Mouse (Mus musculus) neutrophil, adult 5-6 weeks (primary cell): ENCODE data around the gene Homer2. TPM values are rescaled to one million over a fixed set of nuclear protein-coding genes. Genes with fewer than 3 reads are reported as not detected.

ENCODE experiments used
- ATAC-seq: fragments of 151-379, 151-347 bp; 2 replicates; pipeline ENCODE4 v1.8.0; 2017; ENCODE audit warnings: mild to moderate bottlenecking, moderate TSS enrichment; ENCODE audit not compliant: insufficient number of reproducible peaks, poor library complexity, low FRiP score, severe bottlenecking; ENCODE audit errors: extremely low read depth
- total RNA-seq: library from RNA; stranded (forward); fragments of 200-1000 nt; gene quantifications from 2 replicates; pipeline ENCODE4 v1.2.3, GENCODE M21; 2017

Gene Homer2
- total RNA-seq, 1 experiment from 2014 or later = not detected

DNA sequence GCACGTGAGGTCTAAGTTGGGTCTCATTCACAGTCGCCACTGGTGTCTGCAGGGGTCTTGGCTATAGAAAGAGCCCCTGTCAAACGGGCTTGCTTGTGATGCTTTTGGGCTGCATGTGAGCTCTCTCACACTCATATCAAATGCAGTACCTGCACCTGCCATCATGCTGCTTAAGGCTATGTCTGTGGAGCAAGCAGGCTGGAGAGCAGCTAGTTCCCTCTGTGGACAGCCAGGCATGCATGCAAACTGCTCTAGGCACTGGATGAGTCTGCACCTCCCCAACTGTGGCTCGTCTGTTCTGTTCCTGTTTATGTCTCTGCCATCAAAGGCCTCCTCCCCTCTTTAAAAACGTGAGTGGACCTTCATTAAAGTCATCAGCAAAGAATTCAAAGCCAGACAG is 100.9 kb downstream of the Homer2 start:
- no peak for ATAC-seq

DNA sequence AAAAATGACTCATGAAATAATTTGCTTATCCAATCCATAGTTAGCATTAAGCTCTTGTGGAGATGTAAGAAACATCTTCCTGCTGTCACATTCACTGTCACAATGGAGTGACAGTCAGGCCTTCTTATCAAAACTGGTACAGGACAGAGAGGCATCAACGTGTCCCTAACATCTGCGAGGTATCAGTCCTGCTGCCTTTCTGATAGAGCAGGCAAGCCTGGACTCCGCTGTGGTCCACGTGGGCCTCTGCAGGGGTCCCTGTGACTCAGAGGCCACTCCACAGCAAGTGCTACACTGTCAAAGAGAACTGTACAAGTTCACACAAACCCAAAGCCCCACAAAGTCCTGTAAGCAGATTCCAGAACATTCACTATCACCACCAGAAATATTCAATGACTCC is 101.8 kb downstream of the Homer2 start:
- ATAC-seq = no peak

DNA sequence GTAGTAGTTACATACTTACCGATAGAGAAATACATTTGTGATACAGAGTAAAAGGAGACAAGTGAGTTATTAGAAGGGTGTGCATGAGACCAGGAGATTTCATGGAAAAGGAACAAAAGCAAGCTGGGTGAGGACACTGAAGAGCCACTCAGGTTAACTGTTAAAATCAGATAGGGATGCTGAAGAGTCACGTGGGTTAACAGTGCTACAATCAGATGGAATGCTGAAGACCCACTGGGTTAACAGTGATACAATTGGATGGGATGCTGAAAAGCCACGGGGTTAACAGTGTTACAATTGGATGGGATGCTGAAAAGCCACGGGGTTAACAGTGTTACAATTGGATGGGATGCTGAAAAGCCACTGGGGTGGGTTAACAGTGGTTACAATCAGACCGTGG is 102.3 kb downstream of the Homer2 start:
- ATAC-seq = no peak

DNA sequence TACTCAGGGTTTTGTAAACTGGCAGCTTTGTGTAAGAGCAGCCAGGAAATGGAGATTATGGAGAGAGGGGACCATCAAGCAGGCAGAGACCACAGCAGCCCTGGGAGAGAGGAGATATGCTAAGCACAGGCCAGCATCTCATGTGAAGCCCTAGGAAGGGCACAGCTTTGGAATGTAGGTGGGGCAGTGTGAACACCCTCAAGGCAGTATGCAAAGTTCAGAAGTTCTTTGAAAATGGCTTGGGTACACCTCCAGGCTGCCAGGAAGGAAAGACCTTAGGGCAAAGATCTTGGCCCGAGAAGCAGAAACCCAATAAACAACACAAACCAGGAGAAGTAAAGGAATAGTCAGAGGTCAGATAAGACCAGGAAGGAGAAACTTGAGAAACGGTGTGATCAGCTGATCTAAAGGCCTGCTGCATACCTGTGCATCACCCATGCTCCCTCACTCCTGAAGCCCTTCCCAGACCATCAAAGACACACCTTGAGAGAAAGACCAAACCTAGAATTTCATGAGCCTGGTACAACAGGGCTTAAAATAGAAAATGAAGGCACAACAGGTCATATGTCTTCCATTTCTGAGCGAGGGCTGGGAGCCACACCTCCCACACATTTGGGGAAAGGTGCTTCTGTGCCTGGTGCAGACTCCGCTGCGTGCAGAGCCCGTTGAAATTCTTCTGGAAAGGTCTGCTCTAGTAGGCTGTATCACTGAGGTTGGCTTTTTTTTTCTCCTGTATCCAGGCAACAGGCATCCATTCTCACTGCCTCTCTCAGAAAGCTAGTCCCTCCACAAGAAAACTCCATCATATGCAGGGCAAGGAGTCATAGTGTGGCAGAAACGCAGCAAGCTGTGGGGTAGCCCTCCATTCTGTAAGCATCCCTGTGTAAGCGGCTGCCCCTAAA is 107.7 kb downstream of the Homer2 start:
- ATAC-seq = no peak

DNA sequence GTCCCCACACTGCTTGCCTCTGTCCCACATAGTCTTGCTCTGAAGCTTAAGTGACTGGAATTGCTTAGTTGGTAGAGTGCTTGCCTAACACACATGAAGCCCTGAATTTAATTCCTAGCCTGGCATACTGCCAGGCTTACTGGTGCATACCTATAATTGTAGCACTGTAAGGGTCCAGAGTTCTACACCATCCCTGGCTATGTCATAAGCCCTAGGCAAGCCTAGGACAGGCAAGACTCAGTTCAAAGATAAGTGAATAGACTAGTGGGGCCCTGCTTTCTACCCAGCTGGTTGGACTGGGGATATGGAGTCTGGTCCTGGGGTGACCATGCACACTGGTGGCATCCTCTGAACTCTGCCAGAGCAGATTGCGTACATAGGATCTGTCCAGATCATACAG is 109.7 kb downstream of the Homer2 start:
- ATAC-seq = no peak

DNA sequence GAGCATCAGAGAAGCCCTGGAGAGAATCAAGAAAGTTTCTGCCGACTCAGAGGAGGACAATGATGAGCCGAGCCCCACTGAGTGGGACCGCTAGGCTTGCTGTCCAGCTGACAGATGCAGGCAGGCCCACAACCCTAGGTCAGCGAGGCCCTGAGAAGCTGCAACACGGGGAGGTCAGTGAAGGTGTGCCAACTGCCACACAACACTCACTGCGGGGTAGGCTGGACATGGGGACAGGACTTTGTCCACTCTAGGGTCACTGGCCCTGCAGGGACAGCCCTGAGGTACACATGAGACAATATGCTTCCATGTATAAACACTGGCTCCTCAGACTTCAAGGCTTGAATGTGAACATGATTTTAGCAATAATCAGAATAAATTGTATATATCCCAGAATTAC is 111.2 kb downstream of the Homer2 start:
- ATAC-seq = no peak

DNA sequence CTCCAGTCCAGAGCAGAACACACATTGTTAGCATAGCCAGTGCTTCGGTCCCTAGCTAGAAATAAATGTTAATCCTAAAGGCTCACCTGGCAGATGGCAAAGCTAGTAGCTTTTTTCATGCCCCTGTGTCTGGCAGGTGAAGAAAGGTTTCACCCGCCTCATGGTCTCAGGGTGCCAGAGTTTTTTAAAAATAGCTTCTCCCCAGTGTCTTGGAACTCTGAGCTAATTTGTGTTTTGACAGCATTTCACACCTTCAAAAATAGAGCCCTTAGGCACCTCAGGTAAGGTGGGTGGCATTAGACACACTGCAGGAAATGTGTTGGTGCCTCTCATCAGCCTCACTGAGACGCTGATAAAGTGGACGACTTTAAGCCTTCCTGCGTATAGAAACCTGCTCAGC is 112.3 kb downstream of the Homer2 start:
- ATAC-seq = no peak

DNA sequence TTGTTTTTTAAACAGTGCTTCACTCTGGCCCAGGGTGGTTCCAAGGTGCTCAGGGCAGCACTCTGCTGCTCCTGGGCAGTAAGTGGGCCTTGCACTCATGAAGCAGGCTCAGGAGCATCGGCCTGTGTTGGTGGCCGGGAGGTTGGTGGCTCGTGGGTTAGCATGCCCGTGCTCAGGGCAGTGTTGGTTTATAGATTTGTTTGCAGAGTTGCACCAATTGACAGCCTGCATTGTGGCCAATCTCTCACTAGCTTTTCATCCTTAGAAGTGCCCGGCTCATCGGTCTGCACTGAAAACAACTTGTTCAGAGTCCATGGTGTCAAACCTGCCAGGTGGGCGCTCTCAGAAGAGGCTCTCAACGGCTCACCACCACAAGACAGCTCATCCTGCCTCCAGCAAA is 113.9 kb downstream of the Homer2 start:
- ATAC-seq = no peak

DNA sequence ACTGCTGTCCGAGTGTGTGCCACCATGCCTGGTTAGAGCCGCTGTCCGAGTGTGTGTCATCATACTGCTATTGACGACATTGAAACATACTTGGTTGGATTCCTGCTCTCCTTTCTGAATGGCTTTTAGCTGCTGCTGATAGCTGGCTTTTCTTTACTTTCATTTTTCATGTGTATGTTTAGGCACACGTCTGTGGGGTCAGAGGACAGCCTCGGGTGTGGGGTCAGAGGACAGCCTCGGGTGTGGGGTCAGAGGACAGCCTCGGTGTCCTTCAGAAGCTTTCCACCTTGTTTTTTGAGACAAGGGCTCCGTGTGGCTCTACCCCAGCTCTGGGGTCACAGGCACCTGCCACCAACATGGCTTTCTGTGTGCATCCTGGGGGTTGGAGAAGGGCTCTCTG is 114.6 kb downstream of the Homer2 start:
- no peak for ATAC-seq

DNA sequence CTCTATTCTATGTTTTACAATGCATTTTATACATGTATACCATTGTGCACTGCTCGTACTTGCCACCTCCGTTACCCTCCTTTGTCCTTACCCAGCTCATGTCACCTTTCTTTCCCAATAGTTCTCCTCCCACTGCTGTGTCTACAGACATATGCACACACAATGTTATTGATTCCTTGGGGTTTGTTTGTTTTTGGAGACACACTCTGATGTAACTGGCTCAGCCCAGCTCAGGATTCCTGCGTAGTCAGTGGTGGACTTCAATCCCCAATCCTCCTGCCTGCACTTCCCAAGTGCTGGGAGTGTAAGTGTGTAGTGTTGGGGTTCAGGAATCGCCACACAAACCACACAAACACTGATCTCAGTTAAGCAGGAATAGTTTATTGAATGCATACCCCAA is 120.1 kb downstream of the Homer2 start:
- no peak for ATAC-seq

DNA sequence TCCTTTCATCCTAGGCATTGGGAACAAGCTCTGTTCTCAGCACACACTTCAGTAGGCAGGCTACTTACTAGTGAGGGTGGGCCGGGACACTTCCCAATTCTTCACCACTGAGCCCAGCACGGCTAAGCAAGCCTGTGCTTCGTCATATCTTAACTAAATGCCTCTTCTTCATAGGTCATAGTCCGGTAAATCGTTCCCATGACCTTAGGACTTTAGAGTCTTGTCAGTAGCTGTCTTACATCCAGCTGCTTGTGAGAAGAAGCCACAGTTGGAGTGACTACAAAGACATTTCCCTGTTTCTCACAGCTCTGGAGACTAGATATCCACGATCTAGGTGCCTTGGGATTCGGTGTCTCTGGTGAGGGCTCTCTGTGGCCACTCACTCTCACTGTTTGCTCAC is 122.0 kb downstream of the Homer2 start:
- ATAC-seq = no peak

DNA sequence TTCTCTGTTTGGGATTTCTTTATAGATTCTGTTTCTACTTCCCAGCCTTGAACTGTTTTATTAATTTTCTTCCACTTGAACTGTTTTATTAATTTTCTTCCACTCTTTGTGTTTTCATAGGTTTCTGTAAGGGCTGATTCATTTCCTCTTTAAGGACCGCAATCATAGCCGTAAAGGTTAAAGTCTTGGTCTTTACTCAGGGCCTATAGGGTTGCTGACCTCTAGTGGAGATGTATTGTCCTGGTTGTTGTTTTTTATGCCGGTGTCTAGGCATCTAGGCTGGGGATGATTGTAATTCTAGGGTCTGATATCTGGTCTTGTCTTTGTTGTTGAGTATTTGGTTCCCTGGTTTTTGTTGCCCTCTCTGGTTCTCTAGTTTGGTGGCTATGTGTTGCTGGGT is 123.8 kb downstream of the Homer2 start:
- no peak for ATAC-seq

DNA sequence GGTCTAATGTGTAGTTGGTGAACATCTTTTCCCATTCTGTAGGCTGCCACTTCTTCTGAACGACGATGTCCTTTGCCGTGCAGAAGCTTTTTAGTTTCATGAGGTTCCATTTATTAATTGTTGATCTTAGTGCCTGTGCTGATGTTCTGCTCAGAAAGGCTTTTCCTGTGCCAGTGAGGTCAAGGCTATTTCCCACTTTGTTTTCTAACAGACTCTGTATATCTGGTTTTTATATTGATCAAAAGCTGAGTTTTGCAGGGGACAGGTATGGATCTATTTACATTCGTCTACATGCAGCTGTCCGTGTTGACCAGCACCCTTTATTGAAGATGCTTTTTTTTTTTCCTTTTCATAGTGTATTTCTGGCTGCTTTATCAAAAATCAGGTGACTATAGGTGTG is 128.0 kb downstream of the Homer2 start:
- ATAC-seq = no peak

DNA sequence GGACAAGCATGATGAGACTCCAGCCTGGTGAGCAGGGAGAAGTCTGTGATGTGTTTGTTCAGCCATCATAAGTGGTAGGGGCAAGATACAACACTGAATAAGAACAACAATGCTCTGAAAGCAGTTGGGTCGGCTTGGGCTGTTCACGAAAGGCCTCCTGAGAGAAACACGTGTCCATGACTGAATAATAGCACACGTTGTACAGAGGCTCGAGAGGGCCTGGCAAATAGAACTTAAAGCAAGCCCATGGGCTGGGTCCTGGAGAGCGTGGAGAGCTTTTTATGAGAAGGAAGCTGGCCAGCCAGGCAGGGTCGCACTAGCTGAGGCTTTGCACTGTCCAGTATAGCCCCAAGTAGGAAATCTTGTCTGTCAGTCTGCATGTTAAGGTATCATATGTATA is 128.9 kb downstream of the Homer2 start:
- no peak for ATAC-seq

DNA sequence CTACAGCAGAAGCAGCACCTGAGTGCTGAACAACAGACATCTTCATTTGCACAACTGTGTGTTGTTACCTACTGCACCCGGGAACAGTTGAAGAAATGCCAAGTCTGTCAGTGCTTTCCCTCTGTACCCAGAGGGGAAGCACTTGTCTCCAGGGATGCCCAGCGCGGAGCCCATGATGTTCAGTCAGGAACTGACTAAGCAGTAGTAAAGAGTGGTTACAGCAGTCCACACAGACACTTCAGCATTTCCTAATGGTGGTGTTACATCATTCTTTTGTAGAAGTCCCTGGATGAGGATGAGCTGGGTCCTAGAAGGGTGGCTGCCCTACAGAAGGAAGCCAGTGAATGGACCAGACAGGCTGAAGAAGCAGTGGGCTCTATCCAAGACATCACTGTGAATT is 129.5 kb downstream of the Homer2 start:
- ATAC-seq = no peak

DNA sequence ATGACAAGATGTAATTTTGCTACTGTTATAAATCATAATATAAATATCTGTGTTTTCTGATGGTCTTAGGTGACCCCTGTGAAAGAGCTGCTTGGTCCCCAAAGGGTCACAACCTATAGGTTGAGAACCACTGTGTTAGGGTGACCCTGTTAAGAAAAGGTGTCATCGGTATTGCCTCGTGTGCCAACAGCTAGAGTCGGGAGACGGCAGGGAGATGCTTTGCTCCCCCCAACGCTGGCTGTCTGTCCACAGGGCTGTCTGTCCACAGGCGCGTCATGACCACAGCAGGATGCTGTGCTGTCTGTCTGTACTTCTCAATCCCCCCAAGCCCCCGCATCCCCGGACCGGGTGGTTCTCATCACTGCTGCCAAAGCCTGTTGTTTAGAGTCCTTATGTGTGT is 131.7 kb downstream of the Homer2 start:
- ATAC-seq = no peak

DNA sequence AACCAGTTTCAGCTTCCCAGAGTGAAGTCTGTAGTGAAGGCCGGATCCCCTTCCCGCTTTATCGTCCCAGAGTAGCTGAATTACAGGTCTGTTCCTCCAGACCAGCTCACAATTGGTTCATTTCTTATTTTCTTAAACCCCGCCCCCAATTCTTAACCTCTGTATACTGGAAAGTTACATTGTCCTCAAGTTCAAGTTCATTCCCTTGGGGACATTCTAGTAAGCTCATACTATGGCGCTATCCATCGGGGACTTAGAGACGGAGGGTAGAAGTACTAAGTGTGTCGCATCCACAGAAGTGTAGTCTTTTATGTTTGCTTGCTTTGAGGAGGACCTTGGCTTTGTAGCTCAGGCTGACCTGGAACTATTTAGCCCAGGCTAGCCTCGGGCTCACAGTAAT is 133.5 kb downstream of the Homer2 start:
- ATAC-seq = no peak

DNA sequence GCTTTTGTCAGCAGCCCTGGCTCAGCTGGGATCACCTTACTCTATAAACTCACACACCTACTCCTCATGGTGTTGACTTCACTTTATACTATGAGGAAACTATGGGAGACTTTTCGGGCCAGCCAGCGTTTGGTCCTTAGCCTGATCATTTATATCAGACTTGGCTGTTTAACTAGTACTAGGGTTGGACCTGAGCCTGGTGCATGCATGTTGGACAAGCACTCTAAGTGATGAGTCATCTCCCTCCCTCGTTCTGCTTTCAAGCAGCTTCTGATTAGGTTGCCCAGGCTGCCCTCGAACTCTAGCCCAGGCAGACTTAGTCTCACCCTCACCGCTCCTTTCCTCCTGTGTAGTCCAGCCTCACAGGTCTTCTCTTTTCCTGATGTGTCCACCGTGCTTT is 133.9 kb downstream of the Homer2 start:
- ATAC-seq = no peak

DNA sequence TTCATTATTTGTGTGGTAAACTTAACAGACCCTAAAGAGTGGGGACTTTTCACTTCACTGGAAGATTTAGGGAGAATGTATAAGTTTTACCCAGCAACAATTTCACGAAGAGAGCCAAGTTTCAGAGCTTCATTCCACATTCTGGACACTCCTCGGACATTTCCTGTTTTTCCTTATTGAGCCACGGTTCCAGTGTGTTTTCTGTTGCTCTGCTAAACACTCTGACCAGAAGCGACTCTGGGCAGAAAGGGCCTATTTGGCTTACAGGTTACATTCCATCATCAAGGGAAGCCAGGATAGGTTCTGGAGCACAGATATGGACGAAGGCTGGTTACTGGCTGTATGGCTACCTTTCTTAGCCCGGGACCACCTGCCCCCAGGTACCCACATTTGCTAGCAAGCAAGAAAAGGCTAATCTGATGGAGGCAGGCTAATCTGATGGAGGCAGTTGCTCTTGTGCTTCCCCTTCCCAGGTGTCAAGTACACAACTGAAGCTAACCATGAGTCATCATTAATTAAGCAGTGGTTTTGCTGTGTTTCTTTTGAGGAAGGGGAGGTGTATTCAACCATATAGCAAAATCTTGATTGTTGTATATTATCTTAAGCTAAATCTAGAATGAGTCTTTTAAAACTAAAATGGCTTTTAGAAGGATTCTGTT is 134.6 kb downstream of the Homer2 start:
- ATAC-seq = no peak

DNA sequence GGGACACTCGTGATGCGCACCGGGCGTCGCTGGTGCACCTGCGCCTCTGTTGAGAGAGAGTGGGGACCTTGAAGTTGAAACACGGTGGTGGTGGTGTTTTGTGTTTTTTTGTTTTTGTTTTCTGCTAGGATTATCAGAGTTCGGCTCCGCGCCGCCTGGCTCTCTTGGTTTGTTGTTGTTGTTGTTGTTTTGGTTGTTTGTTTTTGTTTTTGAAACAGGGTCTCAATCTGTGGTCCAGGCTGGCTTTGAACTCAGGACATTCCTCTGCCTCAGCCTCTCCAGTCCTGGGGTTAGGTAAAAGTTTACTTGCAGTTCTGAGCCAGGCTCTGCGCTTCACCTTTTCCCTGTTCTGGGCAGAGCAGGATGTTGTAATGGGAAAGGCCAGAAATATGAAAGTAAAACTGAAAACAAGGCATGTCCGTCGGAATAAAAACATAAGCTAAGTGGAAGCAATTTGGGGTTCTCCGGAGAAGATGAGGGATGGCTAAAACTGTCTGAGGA is 135.3 kb downstream of the Homer2 start:
- no peak for ATAC-seq
